Mouse (Mus musculus) neutrophil, adult 65 days (primary cell): ENCODE measurements around the gene Mef2b. TPM values are rescaled to one million over a fixed set of nuclear protein-coding genes. Genes with fewer than 3 reads are reported as not detected.

ENCODE experiments used
- total RNA-seq: library from RNA; stranded (reverse); gene quantifications from 2 replicates; pipeline ENCODE4 v1.2.4, GENCODE M21; 2023

Gene Mef2b
- 0.95 and 1.1 TPM in 2 replicates for total RNA-seq

DNA sequence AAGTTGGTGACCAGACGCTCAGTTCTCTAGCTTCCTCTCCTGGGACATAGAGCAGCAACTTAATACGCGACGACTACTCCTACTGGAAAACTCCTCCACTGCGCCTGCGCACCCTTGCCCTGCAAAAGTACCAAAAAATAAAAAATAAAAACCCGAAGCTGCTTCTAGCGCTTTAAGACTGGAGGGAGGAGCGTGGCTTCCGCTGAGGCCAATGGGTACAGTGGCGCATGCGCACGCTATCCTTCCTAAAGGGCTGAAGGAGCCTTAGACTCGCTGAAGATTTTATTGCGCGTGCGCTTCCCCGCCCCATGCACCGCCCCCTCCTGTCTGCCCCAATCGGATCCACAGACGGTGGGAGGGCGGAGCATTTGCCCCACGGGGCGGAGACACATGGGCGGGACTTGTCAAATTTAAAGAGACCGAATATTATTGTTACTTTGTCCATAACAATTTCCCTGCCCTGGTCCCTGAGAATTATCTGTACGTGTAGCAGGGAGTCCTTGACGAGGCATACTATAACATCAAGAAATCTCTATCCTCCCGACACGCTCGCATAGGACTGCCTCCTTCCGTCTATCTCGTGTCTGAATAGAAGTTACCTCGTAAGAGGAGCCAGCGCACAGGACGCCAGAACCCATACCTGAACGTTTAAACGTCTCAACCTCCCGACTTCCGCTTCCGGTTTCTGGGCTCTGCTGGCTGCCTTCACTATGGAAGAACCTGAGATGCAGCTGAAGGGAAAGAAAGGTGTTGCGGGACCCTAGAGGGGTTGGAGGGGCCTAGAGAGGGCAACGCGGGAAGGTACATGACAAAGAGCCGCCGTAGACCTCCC is at the start of gene Mef2b, which contains the start of the genes Rfxank and Borcs8:
TSS of gene Mef2b (plus strand) at position 686 of the 832 bp plus-strand sequence.
TSS of gene Rfxank (minus strand) at position 129 of the 832 bp plus-strand sequence.
TSS of gene Borcs8 (plus strand) at position 474 of the 832 bp plus-strand sequence.

DNA sequence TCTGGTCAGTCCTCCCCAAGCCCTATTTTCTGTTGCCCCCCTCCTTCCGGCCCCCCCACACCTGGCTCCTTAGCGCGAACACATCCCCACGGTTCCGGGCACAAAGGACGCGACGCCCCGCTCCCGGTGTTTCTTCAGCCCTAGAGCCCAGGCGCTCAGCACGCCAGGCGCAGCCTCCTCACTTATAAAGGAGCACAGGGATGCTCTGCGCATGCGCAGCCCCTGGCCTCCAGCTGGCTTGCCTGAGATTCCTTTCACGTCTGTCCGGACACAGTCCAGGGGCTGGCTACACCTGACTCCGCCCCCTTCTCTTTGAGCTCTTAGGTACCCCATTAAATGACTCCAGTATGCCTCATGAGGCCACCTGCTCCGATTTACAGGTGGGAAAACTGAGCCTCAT is 18.8 kb upstream of the Mef2b start, which contains the start of gene Ncan:
TSS of gene Ncan (minus strand) at position 207 of the 400 bp plus-strand sequence.

DNA sequence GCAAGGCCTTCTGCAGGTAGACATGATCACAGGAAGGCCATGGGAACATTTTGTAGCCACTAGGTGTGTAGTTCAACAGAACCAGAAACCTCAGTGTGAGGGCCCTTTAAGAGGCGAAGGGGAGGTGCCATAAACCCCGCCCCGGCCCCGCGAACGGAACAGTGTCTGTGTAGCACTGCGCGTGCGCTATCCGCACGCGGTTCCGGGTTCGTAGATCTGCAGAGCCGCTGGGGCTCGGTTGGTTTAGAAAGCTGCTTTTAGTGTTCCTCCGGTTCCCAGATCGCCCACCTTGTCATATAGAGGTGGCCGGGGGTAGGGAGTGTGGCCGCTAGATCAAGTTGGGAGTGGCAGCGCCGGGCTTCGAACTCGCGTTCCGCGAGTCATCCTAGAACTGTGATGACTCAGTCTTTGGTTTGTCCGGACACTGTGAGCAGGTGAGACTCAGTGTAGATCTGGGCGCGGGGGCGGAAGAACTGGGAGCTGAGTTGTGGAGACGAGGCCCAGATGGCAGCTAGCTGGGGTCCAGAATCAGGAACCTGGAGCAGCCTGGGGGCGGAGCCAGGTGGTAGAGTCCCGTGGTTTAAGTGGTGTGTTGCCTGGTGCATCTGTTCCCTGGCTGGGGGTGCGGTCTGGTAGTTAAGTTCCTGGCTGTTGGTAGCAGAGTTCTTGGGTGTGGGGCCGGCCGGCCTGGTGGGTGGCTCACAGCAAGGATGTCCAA is 8.2 kb upstream of the Mef2b start, which contains the start of gene Nr2c2ap:
TSS of gene Nr2c2ap (plus strand) at position 168 of the 718 bp plus-strand sequence.

DNA sequence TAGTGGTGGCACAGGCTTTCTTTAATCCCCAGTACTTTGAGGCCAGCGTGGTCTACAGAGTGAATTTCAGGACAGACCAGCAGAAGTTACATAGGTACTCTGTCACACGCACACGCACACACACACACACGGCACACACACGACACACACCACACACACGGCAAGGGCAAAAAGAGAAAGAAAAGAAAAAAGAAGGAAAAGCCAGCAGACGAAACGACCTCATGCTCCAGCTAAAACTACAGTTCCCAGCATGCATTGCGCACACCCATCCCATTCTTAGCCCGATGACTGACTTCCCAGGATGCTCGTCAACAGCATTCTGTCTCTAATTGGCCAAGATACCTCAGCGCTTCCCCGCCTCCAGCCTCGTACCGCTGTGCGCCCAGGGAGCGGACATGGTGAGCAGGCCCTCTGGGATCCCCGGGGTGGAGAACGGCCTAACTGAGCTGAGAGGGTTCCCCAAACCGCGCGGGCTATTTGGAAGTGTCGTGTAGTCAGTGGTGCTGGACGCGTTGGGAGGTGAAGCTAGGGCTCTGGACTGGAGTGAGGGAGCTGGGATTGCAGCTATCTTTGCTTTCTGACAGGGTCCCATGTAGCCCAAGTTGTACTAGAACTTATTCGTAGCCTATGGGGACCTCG is 32.7 kb downstream of the Mef2b start, which contains the start of gene Tmem161a:
TSS of gene Tmem161a (plus strand) at position 314 of the 639 bp plus-strand sequence.

DNA sequence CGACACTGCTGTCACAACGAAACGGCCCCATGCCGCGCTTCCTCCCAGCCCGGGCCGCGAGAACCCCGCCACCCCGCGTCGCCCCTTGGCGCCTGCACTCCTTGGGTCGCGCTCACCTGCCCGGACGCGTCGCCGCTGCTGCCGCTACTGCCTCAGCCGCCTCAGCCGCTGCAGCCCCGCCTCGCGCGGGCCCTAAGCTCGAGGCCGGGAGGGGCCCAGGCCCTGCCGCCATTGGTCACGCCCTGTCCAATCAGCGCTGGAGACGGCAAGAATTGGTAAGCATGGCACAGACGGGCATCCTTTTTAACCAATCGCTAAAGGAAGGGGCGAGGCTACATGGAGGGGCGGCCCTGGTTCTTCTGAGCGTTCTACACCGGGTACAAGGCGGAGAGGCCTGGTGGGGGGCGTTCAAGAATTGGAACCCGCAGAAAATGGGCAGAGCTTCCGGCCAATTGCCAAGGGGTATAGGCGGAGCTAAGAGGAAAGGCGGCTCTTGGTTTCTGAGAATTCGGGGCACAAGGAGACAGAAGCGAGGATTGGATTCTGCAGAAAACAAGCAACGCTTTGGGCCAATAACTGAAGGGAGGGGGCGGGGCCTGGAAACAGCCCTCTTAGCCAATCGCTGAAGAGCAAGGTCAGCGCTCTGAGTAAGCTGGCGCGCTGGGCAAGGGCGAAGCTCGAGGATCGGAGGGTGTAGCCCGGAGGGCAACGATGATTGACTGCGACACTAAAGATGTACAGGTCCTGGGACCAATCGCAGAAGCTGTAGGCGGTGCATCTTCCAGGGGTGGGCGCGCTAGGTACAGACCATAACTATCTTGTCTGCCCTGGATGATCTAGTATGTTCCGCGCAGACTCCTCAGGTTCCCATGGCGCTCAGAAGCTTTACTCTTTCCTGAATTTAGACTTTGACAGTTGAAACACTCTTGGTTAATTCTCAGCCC is 72.9 kb downstream of the Mef2b start, which contains the start of gene Slc25a42:
TSS of gene Slc25a42 (minus strand) at position 194 of the 944 bp plus-strand sequence.

Other genes starting within 250 kb of the Mef2b start
- gene Tssk6, start 237.5 kb upstream of the Mef2b start, total RNA-seq: 0.79 and 1.6 TPM in 2 replicates
- gene Ndufa13, start 237.2 kb upstream of the Mef2b start, total RNA-seq: 51.7 and 65.8 TPM in 2 replicates
- gene Yjefn3, start 237.0 kb upstream of the Mef2b start, total RNA-seq: not detected in 2 replicates
- 63.0 and 64.7 TPM in 2 replicates for gene Gatad2a, start 143.3 kb upstream of the Mef2b start, total RNA-seq
- gene Mau2, start 97.0 kb upstream of the Mef2b start, total RNA-seq: 87.4 and 122 TPM in 2 replicates
- 28.8 and 31.6 TPM in 2 replicates for gene Sugp1, start 96.9 kb upstream of the Mef2b start, total RNA-seq
- gene Tm6sf2, start 66.8 kb upstream of the Mef2b start, total RNA-seq: not detected in 2 replicates
- gene Hapln4, start 56.3 kb upstream of the Mef2b start, total RNA-seq: not detected in 2 replicates
- gene Ncan, start 18.8 kb upstream of the Mef2b start, total RNA-seq: not detected in 2 replicates
- gene Nr2c2ap, start 8.4 kb upstream of the Mef2b start, total RNA-seq: 7.5 and 11.2 TPM in 2 replicates
- 11.2 and 13.5 TPM in 2 replicates for gene Rfxank, start 557 bp upstream of the Mef2b start, total RNA-seq
- 27.0 and 35.6 TPM in 2 replicates for gene Borcs8, start 212 bp upstream of the Mef2b start, total RNA-seq
- 13.4 and 23.3 TPM in 2 replicates for gene Tmem161a, start 32.6 kb downstream of the Mef2b start, total RNA-seq
- gene Slc25a42, start 72.6 kb downstream of the Mef2b start, total RNA-seq: 1.9 and 2.1 TPM in 2 replicates
- 24.1 and 36.4 TPM in 2 replicates for gene Sugp2, start 94.5 kb downstream of the Mef2b start, total RNA-seq
- gene Armc6, start 94.8 kb downstream of the Mef2b start, total RNA-seq: 3.1 and 3.7 TPM in 2 replicates
- 7.0 and 8.6 TPM in 2 replicates for gene Homer3, start 143.1 kb downstream of the Mef2b start, total RNA-seq
- gene Ddx49, start 162.8 kb downstream of the Mef2b start, total RNA-seq: 25.3 and 36.1 TPM in 2 replicates
- gene Cope, start 162.8 kb downstream of the Mef2b start, total RNA-seq: 80.2 and 91.6 TPM in 2 replicates
- not detected in 2 replicates for gene Cers1, start 176.1 kb downstream of the Mef2b start, total RNA-seq
- not detected in 2 replicates for gene Gdf1, start 190.1 kb downstream of the Mef2b start, total RNA-seq
- gene Upf1, start 213.6 kb downstream of the Mef2b start, total RNA-seq: 47.2 and 53.6 TPM in 2 replicates
- 0.19 TPM in 1 of 2 replicates, not detected in the other for gene Comp, start 233.8 kb downstream of the Mef2b start, total RNA-seq